Mouse (Mus musculus): ENCODE measurements around the gene Cdc25b. TPM values are rescaled to one million over a fixed set of nuclear protein-coding genes. Genes with fewer than 3 reads are reported as not detected.

Cdc25b gene
- polyA plus RNA-seq, 1 experiment from 2014 or later = 115 TPM

DNA sequence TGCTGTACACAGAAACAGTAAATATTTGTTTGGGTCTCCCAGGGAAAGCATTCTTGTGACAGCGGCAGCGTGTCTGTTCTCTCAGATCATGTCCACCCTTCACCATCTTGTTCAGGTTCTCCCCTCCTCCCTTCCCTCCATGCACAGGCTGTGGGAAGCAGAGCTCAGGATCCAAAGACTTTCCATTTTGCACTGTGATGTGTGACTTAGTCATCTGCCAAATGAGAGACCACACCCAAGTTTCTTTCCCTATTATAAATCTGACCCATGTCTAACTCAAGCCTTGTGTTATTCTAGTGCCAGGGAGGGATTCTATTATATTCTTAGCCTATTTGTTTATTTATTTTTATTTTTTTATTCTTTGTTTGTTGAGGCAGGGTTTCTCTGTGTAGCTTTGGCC is 21.6 kb downstream of the Cdc25b start:
- no peaks in the 10 kb centered on the region for H3K36me3 ChIP-seq (ENCODE audit: control insufficient read depth, insufficient read depth, low read length)
- H3K9ac ChIP-seq (ENCODE audit: low read length) = no peak overlapping the region
- H3K9me3 ChIP-seq (ENCODE audit: control insufficient read depth, low read length) = no peaks in the 10 kb centered on the region
- DNase-seq (ENCODE audit: low spot score) (no peak), ATAC-seq (ENCODE audit: insufficient read depth, low FRiP score, low TSS enrichment) (no peak)
- H3K4me1 ChIP-seq (ENCODE audit: control insufficient read depth, insufficient read depth, low read length) = peaks cover 5% of the 10 kb centered on the region; the same call in 1 of the 2 replicates
- WGBS = 100% methylated on average over 2 of the region's 2 CpGs
- no peak overlapping the region for H3K4me3 ChIP-seq (ENCODE audit: low read depth, low read length)
- H3K27me3 ChIP-seq (ENCODE audit: control insufficient read depth, insufficient read depth, low read length) = no peaks in the 10 kb centered on the region
- no peak overlapping the region for H3K4me2 ChIP-seq (ENCODE audit: low read depth)
- no peak overlapping the region for H3K27ac ChIP-seq (ENCODE audit: low read depth, low read length)

DNA sequence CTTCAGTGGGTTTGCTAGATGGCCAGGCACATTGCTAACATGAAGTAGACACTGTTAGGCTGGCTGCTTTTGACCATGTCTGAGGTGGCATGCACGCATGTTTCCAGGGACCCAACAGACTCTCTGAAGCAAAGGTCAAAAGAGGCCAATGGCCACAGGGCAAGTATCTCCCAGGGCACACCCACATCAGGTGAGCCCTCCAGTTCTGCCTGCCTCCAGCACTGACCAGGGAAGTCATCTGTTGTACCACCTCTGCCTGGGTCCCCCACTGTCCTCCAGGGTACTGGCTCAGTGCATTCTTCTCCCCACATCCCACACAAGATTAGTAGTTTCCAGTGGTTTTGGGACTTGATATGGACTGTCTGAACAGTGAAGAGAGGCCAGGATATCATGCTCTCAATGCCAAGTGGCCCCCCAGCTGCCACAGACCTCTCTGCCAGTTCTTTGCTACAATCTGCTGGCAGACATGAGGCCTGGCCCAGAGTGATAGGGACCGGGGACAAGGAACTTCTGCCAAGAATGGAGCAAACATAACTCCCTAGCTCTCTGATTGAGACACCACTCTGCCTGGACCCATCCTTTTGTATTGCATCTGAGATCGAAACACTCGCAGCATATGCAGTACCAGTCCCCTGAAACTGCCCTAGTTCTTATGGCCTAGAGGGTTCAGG is 22.5 kb downstream of the Cdc25b start:
- no peak; the same call in 1 of the 2 replicates for ATAC-seq (ENCODE audit: insufficient read depth, low FRiP score, low TSS enrichment)

DNA sequence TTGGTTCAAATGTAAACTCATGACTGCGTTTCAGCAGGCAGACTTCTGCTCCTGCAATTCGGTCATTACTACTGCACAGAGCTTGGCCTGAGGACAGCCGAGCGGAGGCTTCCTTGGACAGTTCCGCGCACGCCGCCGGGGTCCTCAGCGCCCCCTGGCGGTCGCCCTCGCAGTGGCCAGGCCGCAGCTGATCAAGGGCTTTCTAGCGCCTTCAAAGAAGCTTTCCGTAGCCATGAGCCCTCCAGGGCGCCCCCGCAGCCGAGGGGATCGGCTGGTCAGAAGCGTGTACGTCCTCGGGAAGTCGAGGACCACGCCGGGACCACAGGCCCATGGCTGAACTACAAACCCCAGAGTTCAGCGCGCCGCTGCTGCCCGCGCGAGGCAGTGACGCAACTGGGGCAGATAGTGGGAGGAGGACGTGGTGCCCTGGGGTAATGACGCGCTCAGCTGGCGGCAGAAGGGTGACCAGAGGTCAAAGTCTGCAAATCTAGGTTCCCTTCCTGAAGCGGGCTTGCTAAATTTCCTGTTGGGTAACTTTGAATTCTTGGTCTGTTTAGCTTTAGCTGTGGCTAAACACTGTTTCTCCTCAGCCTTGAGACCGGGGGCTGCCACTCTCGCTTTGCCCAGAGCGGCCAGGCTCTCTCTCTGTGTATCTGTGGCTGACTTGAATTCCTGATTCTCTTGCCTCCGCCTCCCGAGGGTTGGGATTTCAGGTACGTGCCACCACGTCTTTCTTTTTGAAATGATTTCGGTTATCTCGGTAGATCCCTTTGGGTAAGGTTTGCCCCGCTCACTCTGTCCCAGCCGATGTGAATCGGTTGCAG is 23.4 kb downstream of the Cdc25b start:
- Histone ChIP-seq H3K9ac (ENCODE audit: low read length) (peak overlapping the region; percentile 73), H3K4me1 (ENCODE audit: control insufficient read depth, insufficient read depth, low read length) (peaks cover 5% of the 10 kb centered on the region; the same call in 1 of the 2 replicates), H3K9me3 (ENCODE audit: control insufficient read depth, low read length) (no peaks in the 10 kb centered on the region), H3K27me3 (ENCODE audit: control insufficient read depth, insufficient read depth, low read length) (no peaks in the 10 kb centered on the region), H3K4me3 (ENCODE audit: low read depth, low read length) (peak overlapping the region; percentile 57), H3K4me2 (ENCODE audit: low read depth) (peak overlapping the region; percentile 67), H3K27ac (ENCODE audit: low read depth, low read length) (peak overlapping the region; percentile 85), H3K36me3 (ENCODE audit: control insufficient read depth, insufficient read depth, low read length) (no peaks in the 10 kb centered on the region; the same call in 1 of the 2 replicates)
- 2% methylated on average over 50 of the region's 50 CpGs for WGBS
- DNase-seq (ENCODE audit: low spot score) (peak; percentile 96), ATAC-seq (ENCODE audit: insufficient read depth, low FRiP score, low TSS enrichment) (peak; percentile 96)

More for the DNA sequence above, 22.5 kb downstream of the Cdc25b start:
- Histone ChIP-seq H3K4me2 (ENCODE audit: low read depth) (peak overlapping the region; percentile 67; the same call in 1 of the 2 replicates), H3K4me1 (ENCODE audit: control insufficient read depth, insufficient read depth, low read length) (peaks cover 5% of the 10 kb centered on the region; the same call in 1 of the 2 replicates), H3K36me3 (ENCODE audit: control insufficient read depth, insufficient read depth, low read length) (no peaks in the 10 kb centered on the region; the same call in 1 of the 2 replicates), H3K27me3 (ENCODE audit: control insufficient read depth, insufficient read depth, low read length) (no peaks in the 10 kb centered on the region), H3K27ac (ENCODE audit: low read depth, low read length) (no peak overlapping the region; the same call in 1 of the 2 replicates), H3K4me3 (ENCODE audit: low read depth, low read length) (peak overlapping the region; percentile 57), H3K9ac (ENCODE audit: low read length) (peak overlapping the region; percentile 73; the same call in 1 of the 2 replicates), H3K9me3 (ENCODE audit: control insufficient read depth, low read length) (no peaks in the 10 kb centered on the region)
- 76% methylated on average over 4 of the region's 4 CpGs for WGBS
- no peak for DNase-seq (ENCODE audit: low spot score)

DNA sequence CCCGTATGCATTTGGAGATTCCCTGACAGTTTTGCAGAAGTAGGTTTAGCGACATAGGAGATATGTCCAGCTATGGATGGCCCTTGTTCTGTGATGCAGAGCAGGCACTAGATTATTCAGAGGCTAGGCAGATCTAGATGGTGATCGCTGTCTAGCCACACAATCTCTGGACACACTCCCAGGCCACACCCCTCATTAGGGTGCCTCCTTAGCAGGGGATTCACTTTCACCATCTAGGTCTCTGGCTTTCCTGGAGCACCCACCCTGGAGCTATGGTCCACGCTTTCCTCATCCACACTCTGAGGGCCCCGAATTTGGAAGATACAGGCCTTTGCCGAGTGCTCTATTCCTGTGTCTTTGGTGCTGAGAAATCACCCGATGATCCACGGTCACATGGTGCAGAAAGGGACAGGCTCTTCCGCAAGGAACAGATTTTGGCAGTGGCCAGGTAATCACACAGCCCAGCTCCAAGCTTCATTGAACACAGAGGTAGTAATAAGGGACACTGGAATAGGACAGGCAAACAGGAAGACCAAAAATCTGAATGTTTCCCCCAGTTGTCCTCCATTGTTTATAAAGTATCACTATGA is 24.4 kb downstream of the Cdc25b start:
- Histone ChIP-seq H3K4me2 (ENCODE audit: low read depth) (peak overlapping the region; percentile 67), H3K9me3 (ENCODE audit: control insufficient read depth, low read length) (no peaks in the 10 kb centered on the region), H3K4me3 (ENCODE audit: low read depth, low read length) (peak overlapping the region; percentile 57), H3K4me1 (ENCODE audit: control insufficient read depth, insufficient read depth, low read length) (peaks cover 5% of the 10 kb centered on the region; the same call in 1 of the 2 replicates), H3K27ac (ENCODE audit: low read depth, low read length) (no peak overlapping the region), H3K36me3 (ENCODE audit: control insufficient read depth, insufficient read depth, low read length) (no peaks in the 10 kb centered on the region; the same call in 1 of the 2 replicates), H3K9ac (ENCODE audit: low read length) (peak overlapping the region; percentile 73), H3K27me3 (ENCODE audit: control insufficient read depth, insufficient read depth, low read length) (no peaks in the 10 kb centered on the region)
- no peak for ATAC-seq (ENCODE audit: insufficient read depth, low FRiP score, low TSS enrichment)
- no peak for DNase-seq (ENCODE audit: low spot score)
- 80% methylated on average over 9 of the region's 9 CpGs for WGBS

DNA sequence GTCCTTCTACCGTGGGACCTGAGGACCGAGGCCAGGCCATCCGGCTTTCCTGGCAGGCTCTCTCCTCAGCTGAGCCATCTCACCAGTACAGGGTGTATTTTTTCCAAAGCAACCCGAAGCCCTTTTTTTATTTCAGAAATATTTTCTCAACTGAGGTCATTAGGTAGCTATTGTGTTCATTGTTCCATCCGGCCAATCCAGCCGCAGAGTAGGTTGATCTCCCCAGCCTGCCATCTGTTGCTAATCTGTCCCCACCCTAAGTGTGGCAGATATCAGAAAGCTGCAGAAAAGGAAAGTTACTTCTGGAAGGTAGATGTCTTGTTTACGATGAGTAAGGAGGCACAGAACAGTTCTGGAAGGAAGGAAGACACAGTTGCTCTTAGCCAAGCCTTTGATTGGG is 27.0 kb downstream of the Cdc25b start:
- H3K9me3 ChIP-seq (ENCODE audit: control insufficient read depth, low read length) = no peaks in the 10 kb centered on the region
- no peak for ATAC-seq (ENCODE audit: insufficient read depth, low FRiP score, low TSS enrichment)
- H3K4me2 ChIP-seq (ENCODE audit: low read depth) = no peak overlapping the region
- no peak overlapping the region for H3K4me3 ChIP-seq (ENCODE audit: low read depth, low read length)
- whole genome bisulfite sequencing = 87% methylated on average over 7 of the region's 7 CpGs
- no peak overlapping the region for H3K27ac ChIP-seq (ENCODE audit: low read depth, low read length)
- peaks cover 5% of the 10 kb centered on the region; the same call in 1 of the 2 replicates for H3K4me1 ChIP-seq (ENCODE audit: control insufficient read depth, insufficient read depth, low read length)
- H3K9ac ChIP-seq (ENCODE audit: low read length) = no peak overlapping the region
- no peaks in the 10 kb centered on the region; the same call in 1 of the 2 replicates for H3K36me3 ChIP-seq (ENCODE audit: control insufficient read depth, insufficient read depth, low read length)
- DNase-seq (ENCODE audit: low spot score) = no peak
- H3K27me3 ChIP-seq (ENCODE audit: control insufficient read depth, insufficient read depth, low read length) = no peaks in the 10 kb centered on the region

DNA sequence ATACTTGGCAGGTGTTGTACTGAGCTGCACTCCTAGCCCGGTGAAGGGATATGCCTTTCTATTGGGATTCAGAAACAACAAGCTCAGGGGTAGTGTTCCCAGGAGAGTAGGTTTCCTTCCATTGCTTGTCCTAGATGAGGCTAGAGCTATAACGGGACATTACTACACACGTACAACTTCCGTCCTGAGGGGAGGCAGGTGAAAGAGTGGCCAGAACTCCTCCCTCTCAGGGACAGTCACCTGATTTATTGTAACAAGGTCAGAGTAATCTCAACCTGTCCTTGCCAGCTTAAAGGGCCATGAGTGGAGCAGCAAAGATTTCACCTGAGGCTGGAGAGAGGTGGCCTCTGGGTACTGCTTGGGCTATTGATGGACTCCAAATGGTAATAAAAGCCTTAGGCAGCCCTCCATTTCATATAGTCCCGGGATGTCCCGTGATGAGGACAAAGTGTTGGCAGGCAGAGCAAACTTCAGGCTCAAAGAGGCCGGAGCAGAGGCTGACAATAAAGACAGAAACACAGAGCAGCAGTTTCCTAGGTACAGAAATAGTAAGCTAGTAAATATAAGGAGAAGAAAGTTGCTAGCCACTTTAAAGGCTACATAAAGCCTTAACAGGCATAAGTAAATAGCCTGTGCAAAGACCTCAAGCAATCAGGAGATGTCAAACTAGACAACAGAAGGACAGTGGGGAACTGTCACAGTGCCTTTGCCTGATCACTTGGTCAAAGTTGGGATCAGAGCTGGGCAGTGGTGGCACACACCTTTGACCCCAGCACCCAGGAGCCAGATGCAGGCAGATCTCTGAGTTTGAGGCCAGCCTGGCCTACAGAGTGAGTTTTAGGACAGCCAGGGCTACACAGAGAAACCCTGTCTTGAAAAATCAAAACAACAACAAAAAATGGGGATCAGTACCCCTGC is 29.5 kb downstream of the Cdc25b start:
- no peaks in the 10 kb centered on the region; the same call in 1 of the 2 replicates for H3K4me1 ChIP-seq (ENCODE audit: control insufficient read depth, insufficient read depth, low read length)
- H3K9ac ChIP-seq (ENCODE audit: low read length) = no peak overlapping the region
- no peaks in the 10 kb centered on the region; the same call in 1 of the 2 replicates for H3K36me3 ChIP-seq (ENCODE audit: control insufficient read depth, insufficient read depth, low read length)
- DNase-seq (ENCODE audit: low spot score) (no peak), ATAC-seq (ENCODE audit: insufficient read depth, low FRiP score, low TSS enrichment) (no peak)
- H3K9me3 ChIP-seq (ENCODE audit: control insufficient read depth, low read length) = no peaks in the 10 kb centered on the region
- H3K4me2 ChIP-seq (ENCODE audit: low read depth) = no peak overlapping the region
- no peaks in the 10 kb centered on the region for H3K27me3 ChIP-seq (ENCODE audit: control insufficient read depth, insufficient read depth, low read length)
- no peak overlapping the region for H3K27ac ChIP-seq (ENCODE audit: low read depth, low read length)
- no peak overlapping the region for H3K4me3 ChIP-seq (ENCODE audit: low read depth, low read length)
- WGBS = 87% methylated on average over 7 of the region's 7 CpGs

DNA sequence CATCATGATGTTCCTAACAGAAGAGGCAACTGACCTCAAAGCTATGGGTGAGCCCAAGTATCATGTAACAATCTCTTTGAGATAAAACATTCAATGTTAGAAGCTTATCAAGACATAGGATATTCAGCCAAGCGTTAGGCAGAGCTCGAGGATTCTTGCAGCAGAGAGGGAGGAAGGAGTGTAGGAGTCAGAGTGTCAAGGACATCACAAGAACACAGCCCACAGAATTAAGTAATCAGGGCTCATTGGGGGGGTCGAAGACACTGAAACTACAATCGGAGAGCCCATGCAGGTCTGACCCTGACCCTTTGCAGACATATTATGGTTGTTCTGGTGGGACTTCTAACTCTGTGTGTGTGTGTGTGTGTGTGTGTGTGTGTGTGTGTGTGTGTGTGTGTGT is 33.3 kb downstream of the Cdc25b start:
- Histone ChIP-seq H3K9ac (ENCODE audit: low read length) (no peak overlapping the region), H3K4me1 (ENCODE audit: control insufficient read depth, insufficient read depth, low read length) (no peaks in the 10 kb centered on the region), H3K4me2 (ENCODE audit: low read depth) (no peak overlapping the region), H3K36me3 (ENCODE audit: control insufficient read depth, insufficient read depth, low read length) (no peaks in the 10 kb centered on the region), H3K27ac (ENCODE audit: low read depth, low read length) (no peak overlapping the region), H3K27me3 (ENCODE audit: control insufficient read depth, insufficient read depth, low read length) (no peaks in the 10 kb centered on the region), H3K9me3 (ENCODE audit: control insufficient read depth, low read length) (no peaks in the 10 kb centered on the region), H3K4me3 (ENCODE audit: low read depth, low read length) (no peak overlapping the region)
- ATAC-seq (ENCODE audit: insufficient read depth, low FRiP score, low TSS enrichment) (no peak), DNase-seq (ENCODE audit: low spot score) (no peak)
- WGBS = 83% methylated on average over 4 of the region's 4 CpGs
